Mouse (Mus musculus) G1E-ER4 (cell line): ENCODE data around the gene Zkscan8. TPM values are rescaled to one million over a fixed set of nuclear protein-coding genes. Genes with fewer than 3 reads are reported as not detected.

ENCODE experiments used
- GATA1 ChIP-seq: IDR thresholded peaks from one replicate; pipeline ENCODE4 v1.8.0; 2012; ENCODE audit warnings: low read length, inconsistent platforms
- polyA plus RNA-seq: library from polyadenylated mRNA; stranded (reverse); fragments of >175 nt; gene quantifications from 2 replicates; pipeline ENCODE4 v1.2.3, GENCODE M21; 2012

The Zkscan8 gene
- polyA plus RNA-seq, 1 experiment, result 6.2 TPM

DNA sequence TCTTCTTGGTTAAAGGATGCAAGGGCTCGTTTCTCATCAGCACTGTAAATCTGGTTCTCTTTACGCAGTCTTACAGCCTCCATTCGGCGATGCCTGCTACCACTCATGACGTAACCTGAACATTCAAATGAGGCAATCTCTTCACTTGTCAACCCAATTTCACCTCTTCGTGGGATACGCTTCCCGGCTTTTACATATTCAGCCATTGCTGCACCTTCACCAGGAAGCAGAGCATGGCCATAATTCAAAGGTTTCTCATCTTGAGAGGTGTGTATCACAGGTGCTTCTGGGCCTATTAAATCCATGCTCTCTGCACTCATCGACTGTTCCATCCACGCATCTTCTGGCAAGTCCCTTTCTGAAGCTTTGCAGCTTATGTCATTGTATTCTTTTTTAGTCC, 63.6 kb downstream of the Zkscan8 start:
- TF ChIP-seq GATA1, result no peak

Other genes with a start within 250 kb of the Zkscan8 start
- gene Gpx5, start 238.4 kb downstream of the Zkscan8 start, polyA plus RNA-seq, result not detected in 2 replicates
- gene Gpx6, start 219.0 kb downstream of the Zkscan8 start, polyA plus RNA-seq, result not detected in 2 replicates
- not detected in 2 replicates for gene Olfr1367, start 184.2 kb downstream of the Zkscan8 start, polyA plus RNA-seq
- gene Zscan12, start 168.3 kb downstream of the Zkscan8 start, polyA plus RNA-seq, result 2.9 and 3.9 TPM in 2 replicates
- 3.7 and 4.9 TPM in 2 replicates for gene Zkscan3, start 128.4 kb downstream of the Zkscan8 start, polyA plus RNA-seq
- gene Pgbd1, start 90.1 kb downstream of the Zkscan8 start, polyA plus RNA-seq, result 0.17 and 0.22 TPM in 2 replicates
- gene Zscan26, start 77.4 kb downstream of the Zkscan8 start, polyA plus RNA-seq, result 2.7 and 3.1 TPM in 2 replicates
- 1.1 and 1.9 TPM in 2 replicates for gene Nkapl, start 62.6 kb downstream of the Zkscan8 start, polyA plus RNA-seq
- not detected in 2 replicates for gene Zkscan4, start 52.2 kb downstream of the Zkscan8 start, polyA plus RNA-seq
- not detected in 2 replicates for gene Gm10065, start 51.7 kb downstream of the Zkscan8 start, polyA plus RNA-seq
- gene AK157302, start 35.9 kb downstream of the Zkscan8 start, polyA plus RNA-seq, result 0.04 TPM in 1 of 2 replicates, not detected in the other
- 16.7 and 23.3 TPM in 2 replicates for gene Gm11273, start 29.7 kb downstream of the Zkscan8 start, polyA plus RNA-seq
- gene Olfr1366, start 11.7 kb upstream of the Zkscan8 start, polyA plus RNA-seq, result not detected in 2 replicates
- gene Olfr1535, start 28.8 kb upstream of the Zkscan8 start, polyA plus RNA-seq, result not detected in 2 replicates
- not detected in 2 replicates for gene Olfr1364, start 50.6 kb upstream of the Zkscan8 start, polyA plus RNA-seq
- not detected in 2 replicates for gene Olfr1362, start 82.9 kb upstream of the Zkscan8 start, polyA plus RNA-seq
- not detected in 2 replicates for gene Olfr11, start 111.4 kb upstream of the Zkscan8 start, polyA plus RNA-seq
- not detected in 2 replicates for gene Olfr1361, start 132.3 kb upstream of the Zkscan8 start, polyA plus RNA-seq
- gene Olfr1360, start 146.3 kb upstream of the Zkscan8 start, polyA plus RNA-seq, result not detected in 2 replicates
- gene Olfr1359, start 167.0 kb upstream of the Zkscan8 start, polyA plus RNA-seq, result not detected in 2 replicates
- 9.8 and 10.6 TPM in 2 replicates for gene Hist1h2bl, start 185.0 kb upstream of the Zkscan8 start, polyA plus RNA-seq
- 372 and 421 TPM in 2 replicates for gene Hist1h2ai, start 185.3 kb upstream of the Zkscan8 start, polyA plus RNA-seq
- 53.9 and 54.4 TPM in 2 replicates for gene Hist1h3h, start 186.5 kb upstream of the Zkscan8 start, polyA plus RNA-seq
- 1.9 and 2.1 TPM in 2 replicates for gene Hist1h2bm, start 190.9 kb upstream of the Zkscan8 start, polyA plus RNA-seq
- 1.9 and 2.4 TPM in 2 replicates for gene Hist1h4j, start 203.9 kb upstream of the Zkscan8 start, polyA plus RNA-seq
- gene Hist1h4k, start 219.4 kb upstream of the Zkscan8 start, polyA plus RNA-seq, result 22.6 and 25.4 TPM in 2 replicates
- gene Hist1h2ak, start 222.7 kb upstream of the Zkscan8 start, polyA plus RNA-seq, result 69.0 and 85.5 TPM in 2 replicates
- gene Hist1h2bn, start 223.0 kb upstream of the Zkscan8 start, polyA plus RNA-seq, result 1.4 and 1.7 TPM in 2 replicates
- 3.3 and 4.5 TPM in 2 replicates for gene Hist1h1b, start 249.5 kb upstream of the Zkscan8 start, polyA plus RNA-seq